Mouse (Mus musculus): ENCODE measurements around the gene Xylb. TPM values are rescaled to one million over a fixed set of nuclear protein-coding genes. Genes with fewer than 3 reads are reported as not detected.

Xylb gene
- polyA plus RNA-seq, 1 experiment = 5.3 TPM

DNA sequence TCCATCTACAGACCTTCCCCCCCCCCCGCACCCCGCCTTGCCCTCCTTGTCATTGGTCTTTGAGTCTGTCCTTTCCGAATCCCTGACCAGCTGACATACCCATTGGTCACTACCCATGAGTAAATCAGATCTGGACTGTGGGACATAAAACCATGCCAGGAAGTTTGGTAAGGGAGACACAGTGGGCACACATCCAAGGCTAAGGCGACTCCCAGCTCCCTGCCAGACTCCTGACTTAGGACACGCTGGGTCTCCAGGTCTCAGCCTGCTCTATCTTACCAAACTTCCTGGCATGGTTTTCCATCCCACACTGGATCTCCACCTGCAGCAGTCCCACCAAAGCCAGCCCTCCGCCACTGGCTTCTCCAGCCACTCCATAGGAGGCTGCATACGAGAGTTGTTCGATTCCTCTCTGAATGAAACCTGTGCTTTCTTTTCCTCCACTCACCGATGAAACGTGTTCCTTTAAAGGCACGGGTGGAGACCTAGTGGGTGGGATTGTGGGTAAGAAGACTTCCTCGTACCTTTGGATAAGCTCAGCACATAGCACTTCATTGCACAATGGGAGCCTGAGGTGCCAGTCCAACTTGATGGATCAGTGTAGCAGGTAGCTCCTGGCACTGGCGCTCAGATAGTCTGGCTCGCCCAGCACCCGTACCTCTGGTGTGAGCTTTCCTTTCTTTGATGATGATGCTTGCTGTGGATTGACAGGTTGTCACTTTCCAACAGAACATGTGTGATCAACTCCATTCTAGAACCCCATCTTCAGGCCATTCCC lies 26.8 kb upstream of the Xylb start:
- H3K4me1 ChIP-seq (replicated peaks; ENCODE audit: control insufficient read depth, insufficient read depth, low read length) = peaks cover 11% of the 10 kb centered on the region
- 88% methylated on average over 15 of the region's 15 CpGs for WGBS
- TF ChIP-seq CTCF (IDR thresholded peaks at IDR 0.05; ENCODE audit: borderline replicate concordance, control insufficient read depth, extremely low read depth, insufficient read depth, low read length, poor library complexity) (no peak), POLR2A (IDR thresholded peaks at IDR 0.05; ENCODE audit: control insufficient read depth, extremely low read depth, insufficient read depth, low read length, poor library complexity) (no peak)

DNA sequence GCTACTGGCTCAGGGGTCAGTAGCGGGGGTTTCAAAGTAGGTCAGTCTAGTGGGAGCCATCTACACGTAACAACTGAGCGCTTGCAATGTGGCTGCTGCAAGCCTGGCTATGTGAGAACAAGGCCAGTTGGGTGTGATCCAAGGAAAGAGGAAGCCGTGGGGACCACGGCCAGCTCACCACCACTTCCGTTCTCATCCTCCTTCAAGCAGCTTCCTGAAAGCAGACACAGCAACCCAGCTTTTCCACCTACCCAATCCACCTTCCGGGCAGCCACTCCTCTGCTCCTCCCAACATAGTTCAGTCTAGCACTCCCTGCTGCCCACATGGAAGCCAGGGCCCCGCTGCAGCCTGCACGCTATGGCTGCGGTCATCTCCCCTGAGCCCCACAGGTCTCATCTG lies 22.9 kb upstream of the Xylb start:
- no peak overlapping the region for H3K4me3 ChIP-seq (ENCODE audit: control insufficient read depth, insufficient read depth, low read length)
- H3K27me3 ChIP-seq (ENCODE audit: control insufficient read depth, insufficient read depth, low read length) = no peaks in the 10 kb centered on the region
- H3K4me1 ChIP-seq (replicated peaks; ENCODE audit: control insufficient read depth, insufficient read depth, low read length) = peaks cover 18% of the 10 kb centered on the region
- no peaks in the 10 kb centered on the region for H3K36me3 ChIP-seq (ENCODE audit: control insufficient read depth, insufficient read depth, low read length)
- TF ChIP-seq POLR2A (IDR thresholded peaks at IDR 0.05; ENCODE audit: control insufficient read depth, extremely low read depth, insufficient read depth, low read length, poor library complexity) = no peak
- TF ChIP-seq CTCF (IDR thresholded peaks at IDR 0.05; ENCODE audit: borderline replicate concordance, control insufficient read depth, extremely low read depth, insufficient read depth, low read length, poor library complexity) = no peak
- H3K27ac ChIP-seq (ENCODE audit: control insufficient read depth, insufficient read depth, low read length) = 0 out of 2 replicates have a peak overlapping the region, but pooled peaks have one; percentile 13
- WGBS = 10% methylated on average over 10 of the region's 10 CpGs
- DNase-seq = no peak

More for the DNA sequence above, 26.8 kb upstream of the Xylb start:
- Histone ChIP-seq H3K27ac (ENCODE audit: control insufficient read depth, insufficient read depth, low read length) (no peak overlapping the region), H3K4me3 (ENCODE audit: control insufficient read depth, insufficient read depth, low read length) (no peak overlapping the region), H3K36me3 (ENCODE audit: control insufficient read depth, insufficient read depth, low read length) (no peaks in the 10 kb centered on the region), H3K27me3 (ENCODE audit: control insufficient read depth, insufficient read depth, low read length) (no peaks in the 10 kb centered on the region)
- no peak for DNase-seq

DNA sequence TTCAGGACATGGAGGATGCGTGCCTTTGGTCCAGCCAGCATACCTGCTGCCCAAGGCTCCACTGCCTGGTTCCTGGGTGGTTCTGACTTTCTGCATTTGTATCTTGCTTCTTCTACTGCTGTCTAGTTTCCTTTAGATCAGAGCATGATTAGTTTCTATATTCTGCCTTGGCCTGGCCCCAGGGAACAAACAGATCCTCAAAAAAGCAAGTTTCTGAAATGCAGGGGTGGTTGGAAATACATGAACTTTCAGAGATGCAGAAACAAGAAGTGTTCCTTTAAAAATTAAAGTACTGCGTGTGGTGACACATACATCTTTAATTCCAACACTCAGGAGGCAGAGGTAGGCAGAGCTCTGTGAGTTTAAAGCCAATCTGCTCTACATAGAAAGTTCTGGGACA lies 22.3 kb upstream of the Xylb start:
- no peak for DNase-seq
- WGBS = 92% methylated on average over 2 of the region's 2 CpGs
- TF ChIP-seq CTCF (IDR thresholded peaks at IDR 0.05; ENCODE audit: borderline replicate concordance, control insufficient read depth, extremely low read depth, insufficient read depth, low read length, poor library complexity) = no peak
- no peak for TF ChIP-seq POLR2A (IDR thresholded peaks at IDR 0.05; ENCODE audit: control insufficient read depth, extremely low read depth, insufficient read depth, low read length, poor library complexity)
- H3K36me3 ChIP-seq (ENCODE audit: control insufficient read depth, insufficient read depth, low read length) = no peaks in the 10 kb centered on the region
- no peak overlapping the region for H3K4me3 ChIP-seq (ENCODE audit: control insufficient read depth, insufficient read depth, low read length)
- 0 out of 2 replicates have a peak overlapping the region, but pooled peaks have one; percentile 13 for H3K27ac ChIP-seq (ENCODE audit: control insufficient read depth, insufficient read depth, low read length)
- H3K4me1 ChIP-seq (replicated peaks; ENCODE audit: control insufficient read depth, insufficient read depth, low read length) = peaks cover 19% of the 10 kb centered on the region
- H3K27me3 ChIP-seq (ENCODE audit: control insufficient read depth, insufficient read depth, low read length) = no peaks in the 10 kb centered on the region

DNA sequence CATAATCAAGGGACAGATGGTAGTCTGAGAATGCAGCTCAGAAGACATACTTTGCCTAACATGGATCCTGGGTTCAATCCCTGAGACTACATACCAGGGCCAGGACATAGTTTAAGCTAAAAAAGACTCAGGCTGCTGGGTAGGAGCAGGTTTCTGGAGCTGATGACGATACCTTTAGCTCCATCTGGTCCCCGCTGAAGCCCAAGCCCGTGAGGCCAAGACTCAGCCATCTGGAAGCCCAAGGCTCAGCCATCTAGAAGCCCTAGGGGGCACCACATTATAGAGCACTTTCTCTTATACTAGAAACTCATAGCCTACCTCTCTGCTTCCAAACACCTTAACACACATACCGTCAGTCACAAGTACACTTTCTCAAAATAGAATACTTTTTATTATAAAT lies 21.6 kb upstream of the Xylb start:
- Histone ChIP-seq H3K27me3 (ENCODE audit: control insufficient read depth, insufficient read depth, low read length) (no peaks in the 10 kb centered on the region), H3K4me1 (replicated peaks; ENCODE audit: control insufficient read depth, insufficient read depth, low read length) (peaks cover 19% of the 10 kb centered on the region), H3K36me3 (ENCODE audit: control insufficient read depth, insufficient read depth, low read length) (no peaks in the 10 kb centered on the region), H3K27ac (ENCODE audit: control insufficient read depth, insufficient read depth, low read length) (no peak overlapping the region), H3K4me3 (ENCODE audit: control insufficient read depth, insufficient read depth, low read length) (no peak overlapping the region)
- TF ChIP-seq POLR2A (IDR thresholded peaks at IDR 0.05; ENCODE audit: control insufficient read depth, extremely low read depth, insufficient read depth, low read length, poor library complexity) = no peak
- TF ChIP-seq CTCF (IDR thresholded peaks at IDR 0.05; ENCODE audit: borderline replicate concordance, control insufficient read depth, extremely low read depth, insufficient read depth, low read length, poor library complexity) = no peak
- WGBS = 91% methylated on average over 4 of the region's 4 CpGs
- no peak for DNase-seq

DNA sequence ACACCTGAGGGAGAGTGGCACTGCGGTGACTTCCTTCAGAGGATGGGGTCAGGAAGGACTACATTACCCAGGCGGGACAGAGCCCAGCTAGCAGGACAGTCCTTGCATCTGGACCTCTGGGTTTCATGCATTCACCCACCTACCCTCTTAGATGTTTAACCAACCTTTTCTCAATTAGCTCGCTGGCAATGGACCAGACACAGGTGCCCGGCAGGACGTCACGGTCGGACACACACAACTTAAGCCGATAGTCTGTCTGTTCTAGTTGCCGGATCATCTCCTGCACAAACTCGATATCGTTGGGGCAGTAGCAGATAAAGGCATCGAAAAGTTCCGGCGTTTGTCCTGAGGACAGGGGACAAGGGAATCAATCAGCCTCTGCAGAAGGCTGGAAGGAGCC lies 19.3 kb upstream of the Xylb start:
- no peaks in the 10 kb centered on the region for H3K36me3 ChIP-seq (ENCODE audit: control insufficient read depth, insufficient read depth, low read length)
- H3K27ac ChIP-seq (ENCODE audit: control insufficient read depth, insufficient read depth, low read length) = no peak overlapping the region
- 98% methylated on average over 14 of the region's 14 CpGs for WGBS
- no peak for DNase-seq
- TF ChIP-seq CTCF (IDR thresholded peaks at IDR 0.05; ENCODE audit: borderline replicate concordance, control insufficient read depth, extremely low read depth, insufficient read depth, low read length, poor library complexity) = no peak
- TF ChIP-seq POLR2A (IDR thresholded peaks at IDR 0.05; ENCODE audit: control insufficient read depth, extremely low read depth, insufficient read depth, low read length, poor library complexity) = no peak
- H3K4me3 ChIP-seq (ENCODE audit: control insufficient read depth, insufficient read depth, low read length) = no peak overlapping the region
- H3K4me1 ChIP-seq (replicated peaks; ENCODE audit: control insufficient read depth, insufficient read depth, low read length) = peaks cover 25% of the 10 kb centered on the region
- no peaks in the 10 kb centered on the region for H3K27me3 ChIP-seq (ENCODE audit: control insufficient read depth, insufficient read depth, low read length)

DNA sequence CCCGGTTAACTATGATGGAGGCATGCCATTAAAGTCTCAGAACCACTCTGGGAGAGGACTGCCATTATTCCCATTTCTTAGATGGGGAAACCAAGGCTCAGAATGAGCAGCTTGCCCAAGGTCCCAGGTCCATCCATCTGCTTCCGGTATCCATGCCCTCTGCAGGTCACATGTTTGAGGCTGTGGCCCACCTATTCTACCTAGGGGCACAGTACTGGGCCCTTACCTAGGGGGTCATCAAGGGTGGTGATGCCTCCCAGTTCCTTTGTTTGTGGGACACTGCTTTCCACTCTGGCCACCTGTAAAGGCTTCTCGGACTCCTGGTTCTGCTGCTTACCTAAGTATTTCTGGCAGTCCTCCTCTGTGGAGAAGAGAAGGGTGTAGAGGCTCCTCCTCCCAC lies 18.8 kb upstream of the Xylb start:
- WGBS = 96% methylated on average over 3 of the region's 3 CpGs
- Histone ChIP-seq H3K27me3 (ENCODE audit: control insufficient read depth, insufficient read depth, low read length) (no peaks in the 10 kb centered on the region), H3K36me3 (ENCODE audit: control insufficient read depth, insufficient read depth, low read length) (no peaks in the 10 kb centered on the region)

More for the DNA sequence above, 18.8 kb upstream of the Xylb start:
- TF ChIP-seq CTCF (IDR thresholded peaks at IDR 0.05; ENCODE audit: borderline replicate concordance, control insufficient read depth, extremely low read depth, insufficient read depth, low read length, poor library complexity) (no peak), POLR2A (IDR thresholded peaks at IDR 0.05; ENCODE audit: control insufficient read depth, extremely low read depth, insufficient read depth, low read length, poor library complexity) (no peak)
- DNase-seq = no peak
- H3K4me1 ChIP-seq (replicated peaks; ENCODE audit: control insufficient read depth, insufficient read depth, low read length) = peaks cover 25% of the 10 kb centered on the region
- H3K27ac ChIP-seq (ENCODE audit: control insufficient read depth, insufficient read depth, low read length) = no peak overlapping the region
- no peak overlapping the region for H3K4me3 ChIP-seq (ENCODE audit: control insufficient read depth, insufficient read depth, low read length)
